Mouse (Mus musculus) limb, embryonic 11.5 days (tissue): Measurements from ENCODE around the gene Pygo2. TPM values are rescaled to one million over a fixed set of nuclear protein-coding genes. Genes with fewer than 3 reads are reported as not detected.

Experiments used
- ATAC-seq: fragments of 200-750 bp; cut with Nextera tagmentation; 2 replicates; pipeline ENCODE4 v1.8.0; 2017; ENCODE audit warnings: low read depth; ENCODE audit not compliant: insufficient number of reproducible peaks, low FRiP score, low TSS enrichment
- DNase-seq: peaks from one replicate; pipeline ENCODE4 v3.0.0-alpha.2; 2015; ENCODE audit warnings: low spot score
- H3K27ac ChIP-seq: fragments of 300-500 bp; sonication (generic); replicated peaks from 2 replicates; pipeline ENCODE4 v1.5.1; 2014; ENCODE audit warnings: low read depth, mild to moderate bottlenecking, low read length
- H3K27me3 ChIP-seq: fragments of 300-500 bp; sonication (generic); 2 replicates; pipeline ENCODE4 v1.6.1; 2014; ENCODE audit warnings: mild to moderate bottlenecking, low read length, mixed read lengths; ENCODE audit not compliant: control insufficient read depth, insufficient read depth
- H3K36me3 ChIP-seq: fragments of 300-500 bp; sonication (generic); 2 replicates; pipeline ENCODE4 v1.6.1; 2014; ENCODE audit warnings: mild to moderate bottlenecking, low read length, moderate library complexity, mixed read lengths; ENCODE audit not compliant: control insufficient read depth, insufficient read depth
- H3K4me1 ChIP-seq: fragments of 300-500 bp; sonication (generic); 2 replicates; pipeline ENCODE4 v1.6.1; 2014; ENCODE audit warnings: low read length, mixed read lengths; ENCODE audit not compliant: control insufficient read depth, insufficient read depth
- H3K4me2 ChIP-seq: fragments of 300-500 bp; sonication (generic); 2 replicates; pipeline ENCODE4 v1.6.1; 2014; ENCODE audit warnings: low read depth, mild to moderate bottlenecking, moderate library complexity; ENCODE audit not compliant: severe bottlenecking
- H3K4me3 ChIP-seq: fragments of 300-500 bp; sonication (generic); 2 replicates; pipeline ENCODE4 v1.5.1; 2014; ENCODE audit warnings: low read depth, low read length
- H3K9ac ChIP-seq: fragments of 300-500 bp; sonication (generic); 2 replicates; pipeline ENCODE4 v1.6.1; 2014; ENCODE audit warnings: mild to moderate bottlenecking, low read length
- H3K9me3 ChIP-seq: fragments of 300-500 bp; sonication (generic); 2 replicates; pipeline ENCODE4 v1.6.1; 2016; ENCODE audit warnings: low read length; ENCODE audit not compliant: control insufficient read depth
- WGBS: fragments of 180-500 bp; shearing (Covaris S2); extraction: QIAGEN DNeasy Blood & Tissue Kit; methylation state at CpG from one replicate; pipeline ENCODE4 v1.1.7; 2014; 5-methylcytosine and 5-hydroxymethylcytosine counted together
- polyA plus RNA-seq: library from polyadenylated mRNA; unstranded; fragments of >200 nt; fragmentation: Nextera tagmentation; extraction: Ambion mirVana; gene quantifications from 2 replicates; pipeline ENCODE4 v1.2.1, GENCODE M21; 2014

Gene Pygo2
- polyA plus RNA-seq, 1 experiment from 2014 or later: 64.3 TPM

DNA sequence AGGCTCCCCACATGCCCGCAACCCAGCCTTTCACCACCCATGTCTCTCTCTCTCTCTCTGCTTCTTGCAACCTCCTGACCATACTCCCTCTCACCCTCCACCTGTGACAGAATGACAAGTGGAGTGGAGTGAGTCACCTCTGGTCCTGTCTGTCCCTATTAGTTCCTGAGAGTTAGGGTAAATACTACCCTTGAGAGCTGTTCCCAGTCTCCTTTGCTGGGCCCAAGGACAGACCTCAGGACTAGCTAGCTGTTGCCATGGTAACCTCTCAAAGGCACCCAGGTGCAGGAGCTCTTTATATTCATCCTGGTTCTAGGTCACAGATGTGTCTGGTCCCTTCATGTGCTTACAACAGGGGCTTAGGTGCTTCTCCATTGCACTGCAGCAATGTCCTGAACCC, 21.9 kb downstream of the Pygo2 start:
- H3K27ac ChIP-seq: no peak overlapping the region
- H3K36me3 ChIP-seq: no peaks in the 10 kb centered on the region
- no peak overlapping the region for H3K9ac ChIP-seq
- DNase-seq (no peak), ATAC-seq (no peak)
- no peaks in the 10 kb centered on the region for H3K9me3 ChIP-seq
- H3K4me1 ChIP-seq: 0 out of 2 replicates have a peak, but pooled peaks cover 2% of the 10 kb centered on the region
- WGBS: 86% methylated on average over 1 of the region's 1 CpGs
- H3K4me2 ChIP-seq: no peak overlapping the region
- no peaks in the 10 kb centered on the region for H3K27me3 ChIP-seq
- no peak overlapping the region for H3K4me3 ChIP-seq

DNA sequence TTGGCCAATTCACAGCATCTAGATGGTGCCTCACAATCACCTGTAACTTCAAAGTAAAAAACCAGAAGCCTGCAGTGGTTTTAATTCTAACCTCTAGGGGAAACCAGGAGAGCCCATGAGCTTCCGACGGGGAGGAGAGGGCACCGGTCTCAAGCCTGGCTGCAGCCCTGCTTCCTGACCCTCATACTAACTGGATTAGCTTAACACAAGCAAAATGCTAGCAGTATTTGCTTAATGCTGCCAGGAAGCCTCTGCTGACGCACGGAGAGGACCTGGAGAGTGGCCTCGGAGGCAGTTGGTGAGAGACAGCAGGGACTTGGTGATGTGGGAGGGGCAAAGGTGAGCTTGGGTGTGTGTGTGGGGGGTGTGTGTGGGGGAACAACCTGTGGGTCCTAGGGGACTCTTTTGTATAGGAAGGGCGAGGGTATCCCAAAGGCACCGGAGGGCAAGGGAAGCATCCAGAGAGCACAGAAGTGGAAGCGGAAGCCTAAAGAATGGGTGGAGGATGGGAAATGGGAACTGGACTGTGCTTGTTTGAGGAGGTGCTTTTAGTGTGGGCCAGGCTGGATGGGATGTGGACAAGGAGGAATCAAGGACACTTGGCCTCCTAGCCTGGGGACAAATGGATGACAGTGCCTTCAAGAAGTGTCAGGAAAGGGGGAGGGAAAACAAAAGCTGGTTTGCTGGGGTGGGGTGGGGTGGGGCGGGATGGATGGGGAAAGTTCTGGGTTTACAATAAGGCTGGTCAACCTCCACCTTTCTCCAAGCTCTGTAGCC, 24.6 kb downstream of the Pygo2 start, which contains the start of gene Pmvk:
TSS of gene Pmvk (plus strand) at position 141 of the 777 bp plus-strand sequence.
- no peak within 1 kb of the TSS for H3K4me3 ChIP-seq
- 61% methylated on average over 10 of the region's 10 CpGs for WGBS
- DNase-seq (no peak), ATAC-seq (no peak)
- H3K27ac ChIP-seq: no peak within 1 kb of the TSS
- H3K4me1 ChIP-seq: 0 out of 2 replicates have a peak, but pooled peaks cover 7% of the 10 kb centered on the region
- no peak within 1 kb of the TSS for H3K9ac ChIP-seq
- H3K4me2 ChIP-seq: no peak within 1 kb of the TSS
- H3K36me3 ChIP-seq: no peaks in the 10 kb centered on the region
- no peaks in the 10 kb centered on the region for H3K9me3 ChIP-seq
- no peaks in the 10 kb centered on the region for H3K27me3 ChIP-seq

DNA sequence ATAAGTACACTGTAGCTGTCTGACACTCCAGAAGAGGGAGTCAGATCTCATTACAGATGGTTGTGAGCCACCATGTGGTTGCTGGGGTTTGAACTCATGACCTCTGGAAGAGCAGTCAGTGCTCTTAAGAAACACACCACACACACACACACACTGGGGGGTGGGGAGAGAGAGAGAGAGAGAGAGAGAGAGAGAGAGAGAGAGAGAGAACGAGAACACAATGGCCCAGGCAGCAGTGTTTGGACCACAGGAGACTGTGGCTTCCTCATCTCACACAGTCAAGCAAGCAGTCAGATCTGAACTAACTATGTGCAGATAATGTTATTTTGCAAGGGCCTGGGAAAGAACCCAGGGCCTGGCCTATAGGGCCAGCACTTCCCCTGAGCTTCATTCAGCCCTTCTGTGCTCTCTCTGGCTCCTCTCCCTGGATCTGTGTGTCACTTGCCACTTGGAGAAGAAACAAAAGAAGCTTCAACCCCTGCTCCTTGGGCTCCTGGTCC, 25.8 kb downstream of the Pygo2 start:
- H3K36me3 ChIP-seq: no peaks in the 10 kb centered on the region
- H3K4me1 ChIP-seq: 0 out of 2 replicates have a peak, but pooled peaks cover 10% of the 10 kb centered on the region
- WGBS: 38% methylated on average over 1 of the region's 1 CpGs
- H3K9me3 ChIP-seq: no peaks in the 10 kb centered on the region
- no peak overlapping the region for H3K9ac ChIP-seq
- no peak overlapping the region for H3K4me2 ChIP-seq
- DNase-seq (no peak), ATAC-seq (no peak)
- H3K27ac ChIP-seq: no peak overlapping the region
- no peak overlapping the region for H3K4me3 ChIP-seq
- no peaks in the 10 kb centered on the region for H3K27me3 ChIP-seq

DNA sequence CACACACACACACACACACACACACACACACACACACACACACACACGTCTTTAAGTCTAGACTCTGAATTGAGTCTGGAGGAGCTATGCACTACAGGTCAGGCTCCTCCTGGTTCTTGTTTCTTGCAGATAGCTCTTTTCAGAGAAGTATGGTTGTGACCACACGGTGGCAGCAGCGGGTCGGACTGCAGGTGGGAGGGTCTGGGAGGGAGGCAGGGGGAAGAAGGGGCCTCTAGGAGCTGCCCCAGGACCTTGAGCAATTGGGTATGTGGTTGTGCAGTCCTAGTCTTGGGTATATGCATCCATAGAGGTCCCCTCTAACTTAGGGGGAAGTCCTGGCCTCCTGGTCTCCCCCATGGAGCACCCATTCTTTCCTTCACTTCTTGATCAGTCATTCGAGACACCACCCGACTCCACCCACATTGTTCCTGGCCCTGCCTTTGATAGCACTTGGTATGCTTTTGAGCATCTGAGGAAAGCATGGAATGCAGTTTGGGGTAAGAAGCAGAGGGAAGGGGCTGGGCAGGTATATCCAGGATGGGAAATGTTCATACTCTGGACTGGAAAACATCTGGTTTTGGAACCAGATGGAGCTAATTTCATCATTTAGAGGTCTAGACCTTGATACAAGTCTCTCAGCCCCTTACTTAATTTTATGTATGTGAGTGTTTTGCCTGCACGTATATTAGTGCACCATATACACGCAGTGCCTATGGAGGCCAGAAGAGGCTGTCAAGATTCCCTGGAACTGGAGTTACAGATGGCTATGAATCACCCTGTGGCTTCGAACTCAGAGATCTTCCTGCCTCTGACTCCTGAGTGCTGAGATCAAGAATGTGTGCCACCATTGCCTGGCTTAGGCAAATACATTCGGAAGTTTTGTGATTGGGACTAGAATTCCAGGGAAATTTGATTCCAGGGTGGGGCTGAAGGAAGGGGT, 27.0 kb downstream of the Pygo2 start:
- no peak; the same call in 1 of the 2 replicates for ATAC-seq
- 42% methylated on average over 10 of the region's 10 CpGs for WGBS

DNA sequence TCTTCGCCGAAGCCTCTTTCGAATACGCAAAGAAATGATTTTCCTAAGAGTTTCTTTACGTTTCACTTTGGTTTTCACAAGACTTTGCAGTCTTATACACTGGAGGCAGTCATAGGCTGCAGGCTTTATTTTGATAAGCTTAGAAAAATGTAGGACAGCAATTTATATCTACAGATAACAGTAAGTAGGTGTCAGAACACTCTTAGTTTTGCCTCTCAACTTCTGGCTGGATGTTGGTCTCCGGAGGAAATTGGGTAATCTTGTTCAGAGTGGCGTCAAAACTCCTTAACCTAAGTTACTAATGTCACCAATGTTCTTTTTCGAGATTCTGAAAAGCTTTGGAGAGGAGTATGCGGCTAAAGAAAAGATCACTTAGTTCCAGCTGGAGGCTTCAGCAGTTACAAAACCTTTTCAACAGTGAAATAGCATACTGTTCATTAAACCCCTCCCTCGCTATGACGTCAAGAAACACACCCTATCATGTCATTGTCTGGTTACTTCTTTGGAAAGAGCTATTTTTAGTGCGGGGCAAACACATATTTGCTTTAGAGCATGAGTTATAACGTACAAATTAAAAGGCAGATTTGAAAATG, 28.5 kb downstream of the Pygo2 start:
- H3K4me1 ChIP-seq: 0 out of 2 replicates have a peak, but pooled peaks cover 10% of the 10 kb centered on the region
- H3K9me3 ChIP-seq: no peaks in the 10 kb centered on the region
- no peaks in the 10 kb centered on the region for H3K27me3 ChIP-seq
- 51% methylated on average over 13 of the region's 13 CpGs for WGBS
- no peak for ATAC-seq
- no peak overlapping the region for H3K27ac ChIP-seq
- H3K4me3 ChIP-seq: peak overlapping the region; percentile 62
- no peak for DNase-seq
- H3K4me2 ChIP-seq: peak overlapping the region; percentile 83; the same call in 1 of the 2 replicates
- H3K9ac ChIP-seq: no peak overlapping the region
- H3K36me3 ChIP-seq: no peaks in the 10 kb centered on the region

More for the DNA sequence above, 27.0 kb downstream of the Pygo2 start:
- Histone ChIP-seq H3K27me3 (no peaks in the 10 kb centered on the region), H3K4me3 (no peak overlapping the region), H3K9me3 (no peaks in the 10 kb centered on the region), H3K4me2 (no peak overlapping the region), H3K4me1 (0 out of 2 replicates have a peak, but pooled peaks cover 10% of the 10 kb centered on the region), H3K27ac (no peak overlapping the region), H3K9ac (no peak overlapping the region), H3K36me3 (no peaks in the 10 kb centered on the region)
- peak; percentile 92 for DNase-seq

DNA sequence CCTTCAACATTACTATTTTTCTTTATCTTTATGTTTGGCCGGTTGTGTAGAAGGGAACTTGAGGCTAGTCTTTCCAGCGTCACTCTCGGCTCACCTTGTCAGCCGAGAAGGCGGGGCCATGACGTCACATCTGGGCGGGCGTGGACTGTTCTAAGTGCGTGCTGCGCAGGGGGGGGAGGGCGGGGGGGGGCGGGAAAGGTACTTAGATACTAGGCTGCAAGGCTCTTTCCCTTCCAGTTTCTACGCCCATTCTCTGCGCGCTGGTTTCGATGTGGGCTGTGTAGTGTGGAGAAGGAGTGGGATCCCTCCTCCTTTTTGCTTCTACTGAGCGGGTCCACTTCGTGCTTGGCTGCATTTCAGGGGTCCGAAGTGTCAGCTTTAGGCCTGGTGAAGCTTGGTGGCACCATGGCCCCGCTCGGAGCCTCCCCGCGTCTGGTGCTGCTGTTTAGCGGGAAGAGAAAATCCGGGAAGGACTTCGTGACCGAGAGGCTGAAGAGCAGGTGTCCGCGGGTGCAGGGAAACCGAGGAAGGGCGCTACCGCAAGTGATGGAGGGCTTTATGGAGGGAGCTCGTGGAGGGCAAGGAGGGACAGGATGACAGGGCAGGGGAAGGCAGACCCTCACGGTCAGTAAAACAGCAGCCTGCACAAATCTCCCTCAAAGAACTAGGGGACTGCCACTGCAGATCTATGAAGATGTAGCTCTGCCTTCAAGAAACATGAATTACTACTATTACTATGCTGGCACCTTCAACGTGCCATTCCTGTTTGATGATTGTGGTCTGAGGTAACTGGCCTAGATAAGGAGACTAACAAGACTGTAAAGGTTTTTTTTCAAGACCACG, 29.2 kb downstream of the Pygo2 start:
- Histone ChIP-seq H3K4me2 (peak overlapping the region; percentile 83), H3K27me3 (no peaks in the 10 kb centered on the region), H3K4me1 (0 out of 2 replicates have a peak, but pooled peaks cover 10% of the 10 kb centered on the region), H3K27ac (peak overlapping the region; percentile 63), H3K4me3 (peak overlapping the region; percentile 62), H3K36me3 (no peaks in the 10 kb centered on the region), H3K9ac (peak overlapping the region; percentile 77), H3K9me3 (no peaks in the 10 kb centered on the region)
- DNase-seq (peak; percentile 96), ATAC-seq (peak; percentile 77)
- 1% methylated on average over 33 of the region's 36 CpGs for whole genome bisulfite sequencing

DNA sequence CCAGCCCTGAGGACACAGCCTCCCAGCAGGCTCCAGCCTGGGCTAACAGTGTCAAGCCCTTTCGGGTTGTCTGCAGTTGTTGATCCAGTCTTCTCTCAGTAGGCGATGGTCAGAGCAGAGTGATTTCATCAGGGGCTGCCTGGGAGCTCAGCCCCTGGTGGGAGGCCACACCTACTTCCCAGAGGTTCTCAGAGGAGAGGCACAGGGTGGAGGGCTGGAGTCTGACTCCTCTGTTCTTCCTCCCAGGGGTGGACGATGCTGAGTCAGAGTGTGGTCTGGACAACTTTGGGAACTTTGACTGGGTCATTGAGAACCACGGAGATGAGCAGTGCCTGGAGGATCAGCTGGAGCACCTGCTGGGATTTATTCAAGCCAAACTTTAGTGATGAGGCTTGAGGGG, 38.3 kb downstream of the Pygo2 start:
- WGBS: 56% methylated on average over 4 of the region's 4 CpGs

More for the DNA sequence above, 38.3 kb downstream of the Pygo2 start:
- Histone ChIP-seq H3K4me2 (no peak overlapping the region), H3K4me1 (no peaks in the 10 kb centered on the region), H3K27ac (no peak overlapping the region), H3K9ac (no peak overlapping the region), H3K27me3 (no peaks in the 10 kb centered on the region), H3K9me3 (no peaks in the 10 kb centered on the region), H3K36me3 (no peaks in the 10 kb centered on the region; the same call in 1 of the 2 replicates), H3K4me3 (no peak overlapping the region)
- DNase-seq (no peak), ATAC-seq (no peak)
